Mouse (Mus musculus) CD4-positive, CD25-positive, alpha-beta regulatory T cell, adult 9 weeks (primary cell): ENCODE results near the gene Fam170b. TPM values are rescaled to one million over a fixed set of nuclear protein-coding genes. Genes with fewer than 3 reads are reported as not detected.

Experiments
- polyA plus RNA-seq: library from polyadenylated mRNA; unstranded; fragments of 100-300 nt; shearing (Covaris generic); gene quantifications from one replicate; pipeline ENCODE4 v1.2.1, GENCODE M21; 2017

The Fam170b gene
- not detected for polyA plus RNA-seq

GRCm38 (mm10) chr14:32833847-32834246, at the start of gene Fam170b:
Gene Fam170b (plus strand): TSS chr14:32833962.

DNA sequence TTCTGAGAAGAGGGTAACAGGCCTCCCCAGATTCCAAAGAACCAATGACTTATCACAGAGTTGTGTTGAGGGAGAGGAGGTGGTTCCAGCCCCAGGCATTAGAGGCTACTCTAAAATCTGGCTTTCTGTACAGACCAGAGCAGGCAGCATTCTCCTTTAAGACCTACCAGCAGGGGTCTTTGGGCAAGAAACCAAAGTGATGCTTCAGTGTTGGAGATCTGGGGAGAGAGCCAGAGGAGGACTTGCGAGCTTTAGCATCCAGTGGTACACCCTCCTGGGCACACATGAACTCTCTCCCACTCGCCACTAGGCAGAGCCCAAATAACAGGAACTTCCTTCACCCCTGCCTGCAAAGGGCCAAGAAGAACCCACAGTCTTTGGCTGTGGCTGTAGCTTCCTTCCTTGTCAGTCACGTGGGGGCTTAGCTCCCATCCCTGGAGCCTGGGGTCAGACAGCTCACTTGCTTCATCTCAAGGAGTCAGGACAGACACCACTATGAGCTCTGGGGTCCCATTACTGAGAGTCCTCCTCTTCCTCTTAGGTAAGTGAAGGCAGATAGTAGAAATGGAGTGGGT, 48.1 kb upstream of the Fam170b start, which contains the start of gene Tmem273:
TSS of gene Tmem273 (plus strand) at position 408 of the 575 bp plus-strand sequence.

DNA sequence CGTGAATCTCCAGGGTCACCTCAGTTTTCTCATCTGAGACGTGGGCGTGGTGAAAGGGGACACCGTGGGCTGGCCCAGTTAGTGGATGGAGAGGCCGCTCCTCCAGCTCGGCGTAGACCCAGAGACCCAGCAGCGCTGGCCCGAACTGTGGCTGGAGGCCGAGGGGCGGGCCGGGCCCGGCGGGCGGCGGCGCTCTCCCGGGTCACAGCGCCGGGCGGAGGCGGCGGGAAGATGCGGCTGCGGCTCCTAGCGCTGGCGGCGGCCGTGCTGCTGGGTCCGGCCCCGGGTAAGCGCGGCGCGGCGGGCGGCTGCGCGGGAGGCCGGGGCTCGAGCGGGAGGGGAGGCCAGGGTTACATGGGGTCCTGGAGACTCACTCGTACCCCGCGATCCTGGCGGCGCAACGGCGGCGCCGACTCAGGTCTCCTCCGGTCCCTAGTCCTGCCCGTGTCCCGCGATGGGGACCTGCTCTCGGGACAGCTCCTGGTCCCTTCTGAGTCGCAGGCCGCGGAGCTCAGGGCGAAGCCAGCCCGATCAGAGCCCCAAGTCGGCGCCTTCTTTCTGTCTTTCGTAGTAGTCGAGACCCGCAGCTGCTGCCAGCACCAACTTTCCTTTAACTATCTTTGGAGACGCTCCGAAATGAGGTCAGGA, 23.0 kb downstream of the Fam170b start, which contains the start of gene Vstm4:
TSS of gene Vstm4 (plus strand) at position 76 of the 648 bp plus-strand sequence.

Other genes starting within 250 kb of the Fam170b start
- not detected for gene Prrxl1, start 234.6 kb upstream of the Fam170b start, polyA plus RNA-seq
- not detected for gene 3425401B19Rik, start 148.7 kb upstream of the Fam170b start, polyA plus RNA-seq
- gene Tmem273, start 48.0 kb upstream of the Fam170b start, polyA plus RNA-seq, result 3.8 TPM
- not detected for gene Vstm4, start 22.8 kb downstream of the Fam170b start, polyA plus RNA-seq
- not detected for gene Lrrc18, start 157.4 kb downstream of the Fam170b start, polyA plus RNA-seq